15 mouse cellular contexts compared by ENCODE assay signal in the genomic region with DNA sequence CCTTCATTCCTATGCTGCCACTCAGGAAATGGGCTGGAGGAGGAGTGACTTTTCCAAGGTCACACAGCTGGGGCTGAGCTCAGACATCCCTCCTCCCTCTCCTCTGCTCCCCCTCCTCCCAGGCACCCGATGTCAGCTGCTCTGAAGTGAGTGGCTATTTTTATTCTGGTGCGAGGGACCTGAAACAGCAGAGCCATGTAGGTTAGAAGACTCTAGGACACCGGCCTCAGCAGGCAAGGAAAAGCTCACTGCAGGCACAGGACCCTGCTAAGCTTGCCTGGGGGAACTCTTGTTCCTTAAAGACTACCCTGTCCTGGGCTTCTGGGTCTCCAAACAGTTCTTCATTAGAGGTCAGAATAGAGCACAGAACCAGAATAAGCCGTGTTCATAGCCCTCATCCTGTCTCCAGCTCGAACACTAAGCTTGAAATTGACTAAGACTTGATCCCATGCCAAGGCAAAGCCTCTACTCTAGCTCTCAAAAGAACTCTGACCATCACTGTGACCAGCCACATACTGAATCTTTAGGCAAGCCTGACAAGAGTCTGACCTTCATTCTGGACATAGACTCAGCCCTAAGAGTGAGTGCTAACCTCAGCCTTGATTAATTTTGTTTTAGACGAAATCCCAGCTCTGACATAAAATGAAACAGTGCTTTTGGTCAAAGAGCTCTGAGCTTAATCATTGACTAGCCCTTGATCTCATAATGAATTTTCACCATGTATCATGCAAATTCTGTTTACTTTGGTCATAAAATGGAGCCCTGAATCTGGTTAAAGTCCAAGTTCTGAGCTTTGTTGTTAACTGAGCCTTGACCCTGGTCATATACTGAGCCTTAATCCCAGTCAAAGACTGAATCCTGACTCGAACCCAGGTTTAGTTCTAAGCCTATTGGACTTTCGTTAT. TPM values are rescaled to one million over a fixed set of nuclear protein-coding genes. Genes with fewer than 3 reads are reported as not detected.
DNase-seq lines count a peak whose midpoint lies in the region; ATAC-seq and TF ChIP-seq lines count a peak whose summit lies in the region.
"Had no signal": no experiment of that assay in that cellular context is flagged by ENCODE, and none has a peak within 500 bp of the region (broad histone marks: within the 10 kb centered on the region; RNA-seq: fewer than 3 reads in every experiment).

No protein-coding gene starts in this region.

- no peak overlapping the region for H3K4me2 ChIP-seq in kidney, embryonic 16.5 days (replicated peaks; ENCODE audit: low read depth, low read length)
- no peak overlapping the region for H3K4me2 ChIP-seq in heart, postnatal 0 days (ENCODE audit: low read depth, low read length)
- H3K4me2 ChIP-seq: hindbrain, embryonic 13.5 days had no signal

- no peak overlapping the region for H3K4me3 ChIP-seq in kidney, embryonic 16.5 days (ENCODE audit: low read length)
- H3K4me3 ChIP-seq in heart, postnatal 0 days (ENCODE audit: low read depth, low read length) = no peak overlapping the region
- peak overlapping the region; percentile 27; the same call in 1 of the 2 replicates for H3K4me3 ChIP-seq in olfactory bulb, adult 2 months (ENCODE audit: insufficient read depth, low read depth, low read length)
- H3K4me3 ChIP-seq: embryonic facial prominence, embryonic 10.5 days; hindbrain, embryonic 13.5 days; layer of hippocampus, adult 2 months; liver, embryonic 12.5 days had no signal

- 0 out of 2 replicates have a peak, but pooled peaks have one; percentile 48 for TF ChIP-seq EP300 in heart, postnatal 0 days (IDR thresholded peaks at IDR 0.05; ENCODE audit: low read depth)

- intact Hi-C loops in left cerebral cortex, postnatal 10 days (cut with DNase I) = loop anchor here (10.0 kb wide), 1 partner anchor 115 kb away; no protein-coding TSS in a partner anchor

- no peaks in the 10 kb centered on the region for H3K9me3 ChIP-seq in kidney, embryonic 16.5 days (ENCODE audit: low read length)
- no peaks in the 10 kb centered on the region for H3K9me3 ChIP-seq in heart, postnatal 0 days (replicated peaks; ENCODE audit: control insufficient read depth, low read length)
- H3K9me3 ChIP-seq: embryonic facial prominence, embryonic 10.5 days; hindbrain, embryonic 13.5 days; liver, embryonic 12.5 days had no signal

- TF ChIP-seq POLR2A in olfactory bulb, adult 2 months (IDR thresholded peaks at IDR 0.05; ENCODE audit: insufficient read depth, low read depth, low read length) = no peak

- no peaks in the 10 kb centered on the region for H3K27me3 ChIP-seq in kidney, embryonic 16.5 days (ENCODE audit: insufficient read depth, low read length)
- no peaks in the 10 kb centered on the region for H3K27me3 ChIP-seq in heart, postnatal 0 days (ENCODE audit: control insufficient read depth, insufficient read depth, low read length)

- 59% methylated on average over 8 of the region's 8 CpGs for WGBS in kidney, embryonic 16.5 days
- WGBS in heart, postnatal 0 days = 40% methylated on average over 8 of the region's 8 CpGs
- WGBS in olfactory bulb, adult 2 months = 39% methylated on average over 8 of the region's 8 CpGs

- no peak for ATAC-seq in kidney, embryonic 16.5 days (ENCODE audit: low FRiP score, low TSS enrichment)
- peak; percentile 82 for ATAC-seq in heart, postnatal 0 days (ENCODE audit: insufficient read depth, low read depth)
- ATAC-seq: liver, embryonic 12.5 days; lung, postnatal 0 days had no signal

- H3K9ac ChIP-seq in kidney, embryonic 16.5 days (replicated peaks; ENCODE audit: low read length) = no peak overlapping the region
- H3K9ac ChIP-seq in heart, postnatal 0 days (replicated peaks; ENCODE audit: low read depth, low read length) = no peak overlapping the region
- H3K9ac ChIP-seq: hindbrain, embryonic 13.5 days; liver, embryonic 12.5 days had no signal

- H3K36me3 ChIP-seq in kidney, embryonic 16.5 days (ENCODE audit: insufficient read depth, low read length) = no peaks in the 10 kb centered on the region
- no peaks in the 10 kb centered on the region for H3K36me3 ChIP-seq in heart, postnatal 0 days (replicated peaks; ENCODE audit: control insufficient read depth, insufficient read depth, low read length)
- H3K36me3 ChIP-seq: embryonic facial prominence, embryonic 10.5 days; hindbrain, embryonic 13.5 days; liver, embryonic 12.5 days had no signal

- peak; percentile 71 for DNase-seq in kidney, adult 18-20 months
- peak; percentile 83 for DNase-seq in brain, adult 2 months (ENCODE audit: low read depth, low spot score)
- peak; percentile 67 for DNase-seq in heart, postnatal 0 days (ENCODE audit: low spot score)
- DNase-seq in right cerebral cortex, adult 18-20 months = no peak
- no peak for DNase-seq in left cerebral cortex, postnatal 10 days (ENCODE audit: extremely low spot score in 1 of 2, low spot score in 2 of 2)
- DNase-seq: cerebellum, adult 9-11 months; right cerebral cortex, postnatal 14 days; thymus, adult 2 months had no signal

- H3K4me1 ChIP-seq in kidney, embryonic 16.5 days (ENCODE audit: insufficient read depth, low read length) = 0 out of 2 replicates have a peak, but pooled peaks cover 5% of the 10 kb centered on the region
- H3K4me1 ChIP-seq in heart, postnatal 0 days (ENCODE audit: control insufficient read depth, insufficient read depth) = peaks cover 22% of the 10 kb centered on the region; the same call in 1 of the 2 replicates
- H3K4me1 ChIP-seq in olfactory bulb, adult 2 months (ENCODE audit: control insufficient read depth, insufficient read depth, low read length) = peaks cover 37% of the 10 kb centered on the region

- H3K27ac ChIP-seq in kidney, embryonic 16.5 days (ENCODE audit: low read length) = no peak overlapping the region
- H3K27ac ChIP-seq in heart, postnatal 0 days (ENCODE audit: low read depth) = peak overlapping the region; percentile 86
- H3K27ac ChIP-seq in olfactory bulb, adult 2 months (ENCODE audit: insufficient read depth, low read depth, low read length) = peak overlapping the region; percentile 97
- H3K27ac ChIP-seq: embryonic facial prominence, embryonic 10.5 days; hindbrain, embryonic 13.5 days; layer of hippocampus, adult 2 months; liver, embryonic 12.5 days had no signal

- TF ChIP-seq CTCF in heart, postnatal 0 days (IDR thresholded peaks at IDR 0.05; ENCODE audit: low read depth) = no peak
- TF ChIP-seq CTCF in olfactory bulb, adult 2 months (IDR thresholded peaks at IDR 0.05; ENCODE audit: insufficient read depth, low read depth, low read length) = no peak

RNA-seq across cellular contexts. Expression of a gene that starts 4.8 kb away (rescaled TPM):
- polyA plus RNA-seq in kidney, embryonic 16.5 days (2015; fragmentation: Nextera tagmentation; extraction: Ambion mirVana) = 2.8 and 3.1 TPM in 2 replicates
- total RNA-seq in heart, postnatal 0 days (2014; rRNA removed; ENCODE audit: low replicate concordance) = 7.1 and 9.4 TPM in 2 replicates
- 12.4 and 12.8 TPM in 2 replicates for polyA plus RNA-seq in heart, postnatal 0 days (2015; fragmentation: Nextera tagmentation; extraction: Ambion mirVana)
- not detected in 2 replicates for polyA plus RNA-seq in olfactory bulb, adult 2 months (2012; ENCODE audit: insufficient read depth, insufficient read length, low replicate concordance, missing spikeins)
- 10 to 100 TPM; 34.7 to 40.4 TPM for total RNA-seq in left cerebral cortex, postnatal 10 days (2021)

RNA-seq across cellular contexts. Expression of a gene that starts 5.1 kb away (rescaled TPM):
- polyA plus RNA-seq in kidney, embryonic 16.5 days (2015; fragmentation: Nextera tagmentation; extraction: Ambion mirVana) = 113 and 114 TPM in 2 replicates
- 147 and 156 TPM in 2 replicates for total RNA-seq in heart, postnatal 0 days (2014; rRNA removed; ENCODE audit: low replicate concordance)
- polyA plus RNA-seq in heart, postnatal 0 days (2015; fragmentation: Nextera tagmentation; extraction: Ambion mirVana) = 129 and 130 TPM in 2 replicates
- not detected in 2 replicates for polyA plus RNA-seq in olfactory bulb, adult 2 months (2012; ENCODE audit: insufficient read depth, insufficient read length, low replicate concordance, missing spikeins)
- total RNA-seq in left cerebral cortex, postnatal 10 days (2021) = 100 to 1,000 TPM; 198 TPM

RNA-seq across cellular contexts. Expression of a gene that starts 21.3 kb away (rescaled TPM):
- polyA plus RNA-seq in kidney, embryonic 16.5 days (2015; fragmentation: Nextera tagmentation; extraction: Ambion mirVana) = 0.32 and 0.56 TPM in 2 replicates
- 0.08 and 0.19 TPM in 2 replicates for total RNA-seq in heart, postnatal 0 days (2014; rRNA removed; ENCODE audit: low replicate concordance)
- polyA plus RNA-seq in heart, postnatal 0 days (2015; fragmentation: Nextera tagmentation; extraction: Ambion mirVana) = 0.10 and 0.11 TPM in 2 replicates
- not detected in 2 replicates for polyA plus RNA-seq in olfactory bulb, adult 2 months (2012; ENCODE audit: insufficient read depth, insufficient read length, low replicate concordance, missing spikeins)
- 10 to 100 TPM in 1 of 2 experiments, 1 to 10 TPM in 1; 6.9 to 19.4 TPM for total RNA-seq in left cerebral cortex, postnatal 10 days (2021)

RNA-seq across cellular contexts. Expression of a gene that starts 31.0 kb away (rescaled TPM):
- 110 and 116 TPM in 2 replicates for polyA plus RNA-seq in kidney, embryonic 16.5 days (2015; fragmentation: Nextera tagmentation; extraction: Ambion mirVana)
- 74.5 and 94.2 TPM in 2 replicates for total RNA-seq in heart, postnatal 0 days (2014; rRNA removed; ENCODE audit: low replicate concordance)
- polyA plus RNA-seq in heart, postnatal 0 days (2015; fragmentation: Nextera tagmentation; extraction: Ambion mirVana) = 86.3 and 104 TPM in 2 replicates
- not detected in 2 replicates for polyA plus RNA-seq in olfactory bulb, adult 2 months (2012; ENCODE audit: insufficient read depth, insufficient read length, low replicate concordance, missing spikeins)
- total RNA-seq in left cerebral cortex, postnatal 10 days (2021) = 10 to 100 TPM; 11.8 to 14.6 TPM

RNA-seq across cellular contexts. Expression of a gene that starts 57.3 kb away (rescaled TPM):
- 45.5 and 47.0 TPM in 2 replicates for polyA plus RNA-seq in kidney, embryonic 16.5 days (2015; fragmentation: Nextera tagmentation; extraction: Ambion mirVana)
- total RNA-seq in heart, postnatal 0 days (2014; rRNA removed; ENCODE audit: low replicate concordance) = 41.2 and 82.6 TPM in 2 replicates
- polyA plus RNA-seq in heart, postnatal 0 days (2015; fragmentation: Nextera tagmentation; extraction: Ambion mirVana) = 22.9 and 23.6 TPM in 2 replicates
- polyA plus RNA-seq in olfactory bulb, adult 2 months (2012; ENCODE audit: insufficient read depth, insufficient read length, low replicate concordance, missing spikeins) = not detected in 2 replicates
- 10 to 100 TPM; 22.2 TPM for total RNA-seq in left cerebral cortex, postnatal 10 days (2021)

Comparison
In these comparisons a context has a peak if more than half of its experiments do, and no peak if none do; other contexts are left out.
1. DNase-seq: peak in kidney, adult 18-20 months (single experiment), brain, adult 2 months (single experiment) and heart, postnatal 0 days (single experiment); none in right cerebral cortex, adult 18-20 months (single experiment) and left cerebral cortex, postnatal 10 days (0 of 2).
2. RNA of a gene that starts 5.1 kb away (polyA plus RNA-seq): 129 to 130 TPM in heart, postnatal 0 days and 113 to 114 TPM in kidney, embryonic 16.5 days; not detected in olfactory bulb, adult 2 months; every median in the first group is over 100 times any median in the second.